In the genomic region with DNA sequence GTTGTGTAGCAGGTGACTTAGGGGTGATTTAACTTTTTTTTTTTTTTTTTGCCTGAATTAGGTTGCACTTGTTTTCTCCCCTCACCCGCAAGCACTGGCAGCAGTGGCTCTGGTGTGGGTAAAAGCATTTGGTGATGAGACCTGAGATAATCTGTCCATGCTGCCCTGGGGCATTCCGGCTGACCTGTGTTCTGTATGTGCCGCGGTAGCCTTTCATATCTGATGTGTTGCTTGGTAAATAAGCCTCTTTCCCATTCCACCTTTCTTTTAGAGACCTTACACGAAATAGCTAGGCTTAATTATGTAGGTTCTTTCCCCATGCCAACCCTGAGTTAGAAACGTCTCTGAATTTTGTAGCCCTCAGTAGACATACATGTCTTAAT, we compare ENCODE assay signal across 8 mouse cellular contexts. TPM values are rescaled to one million over a fixed set of nuclear protein-coding genes. Genes with fewer than 3 reads are reported as not detected.
DNase-seq lines count a peak whose midpoint lies in the region; ATAC-seq and TF ChIP-seq lines count a peak whose summit lies in the region.

No protein-coding gene starts in this region.

- H3K9ac ChIP-seq in liver, embryonic 11.5 days (ENCODE audit: low read depth, low read length): peak overlapping the region; percentile 85

- whole genome bisulfite sequencing in spleen, adult 2 months: 50% methylated on average over 6 of the region's 6 CpGs
- 36% methylated on average over 6 of the region's 6 CpGs for WGBS in liver, embryonic 11.5 days

- intact Hi-C loops in left cerebral cortex, postnatal 10 days (cut with DNase I): no loop called here

- no peak overlapping the region for H3K27ac ChIP-seq in spleen, adult 2 months (ENCODE audit: insufficient read depth, low read length)
- H3K27ac ChIP-seq in liver, embryonic 11.5 days (ENCODE audit: low read depth, low read length): no peak overlapping the region

- H3K4me1 ChIP-seq in spleen, adult 2 months (ENCODE audit: control insufficient read depth, insufficient read depth, insufficient read length): peaks cover 2% of the 10 kb centered on the region
- H3K4me1 ChIP-seq in liver, embryonic 11.5 days (replicated peaks; ENCODE audit: control insufficient read depth, insufficient read depth, low read length): peaks cover 9% of the 10 kb centered on the region

- no peak for ATAC-seq in liver, embryonic 11.5 days (replicated peaks; ENCODE audit: low FRiP score)

- peak overlapping the region; percentile 92 for H3K4me2 ChIP-seq in liver, embryonic 11.5 days

- H3K36me3 ChIP-seq in spleen, adult 2 months (ENCODE audit: control insufficient read depth, insufficient read depth, low read length): no peaks in the 10 kb centered on the region
- H3K36me3 ChIP-seq in liver, embryonic 11.5 days (ENCODE audit: control insufficient read depth, insufficient read depth, low read length): no peaks in the 10 kb centered on the region

- peak overlapping the region; percentile 75 for H3K4me3 ChIP-seq in spleen, adult 2 months (ENCODE audit: extremely low read depth, insufficient read depth, insufficient read length)
- peak overlapping the region; percentile 85 for H3K4me3 ChIP-seq in liver, embryonic 11.5 days (ENCODE audit: low read depth, low read length)

- TF ChIP-seq POLR2A in spleen, adult 2 months (IDR thresholded peaks at IDR 0.05; ENCODE audit: low read depth, low read length): no peak

- no peaks in the 10 kb centered on the region for H3K27me3 ChIP-seq in spleen, adult 2 months (ENCODE audit: control insufficient read depth, insufficient read depth, low read length)
- H3K27me3 ChIP-seq in liver, embryonic 11.5 days (replicated peaks; ENCODE audit: control insufficient read depth, insufficient read depth, low read length): no peaks in the 10 kb centered on the region

- no peaks in the 10 kb centered on the region for H3K9me3 ChIP-seq in liver, embryonic 11.5 days (ENCODE audit: control insufficient read depth, low read length)

- TF ChIP-seq CTCF in spleen, adult 2 months (IDR thresholded peaks at IDR 0.05; ENCODE audit: extremely low read depth, insufficient read depth, insufficient read length, insufficient replicate concordance): no peak

- peak; percentile 27 for DNase-seq in embryo, embryonic 10 days (ENCODE audit: low spot score)
- no peak for DNase-seq in embryo, embryonic 11 days
- DNase-seq in spleen, adult 2 months (ENCODE audit: low read depth in 1 of 2, low spot score in 2 of 2): no peak
- DNase-seq in spleen, postnatal 10 days (ENCODE audit: low spot score in 2 of 2): no peak
- DNase-seq in liver, embryonic 11.5 days (ENCODE audit: low spot score): no peak
- DNase-seq in frontal cortex, postnatal 14 days (ENCODE audit: low spot score in 2 of 2): no peak
- DNase-seq in left cerebral cortex, postnatal 10 days (ENCODE audit: extremely low spot score in 1 of 2, low spot score in 2 of 2): no peak
- no peak for DNase-seq in thymus, postnatal 14 days

RNA-seq across cellular contexts. Expression of a gene that starts 2.1 kb away (rescaled TPM):
- polyA plus RNA-seq in spleen, adult 2 months (2012; rRNA removed): 4.0 and 4.7 TPM in 2 replicates
- polyA plus RNA-seq in liver, embryonic 11.5 days (2014; fragmentation: Nextera tagmentation; extraction: Ambion mirVana): 43.3 and 45.0 TPM in 2 replicates
- 10 to 100 TPM; 92.6 to 93.4 TPM for total RNA-seq in left cerebral cortex, postnatal 10 days (2021)
